In the genomic region with DNA sequence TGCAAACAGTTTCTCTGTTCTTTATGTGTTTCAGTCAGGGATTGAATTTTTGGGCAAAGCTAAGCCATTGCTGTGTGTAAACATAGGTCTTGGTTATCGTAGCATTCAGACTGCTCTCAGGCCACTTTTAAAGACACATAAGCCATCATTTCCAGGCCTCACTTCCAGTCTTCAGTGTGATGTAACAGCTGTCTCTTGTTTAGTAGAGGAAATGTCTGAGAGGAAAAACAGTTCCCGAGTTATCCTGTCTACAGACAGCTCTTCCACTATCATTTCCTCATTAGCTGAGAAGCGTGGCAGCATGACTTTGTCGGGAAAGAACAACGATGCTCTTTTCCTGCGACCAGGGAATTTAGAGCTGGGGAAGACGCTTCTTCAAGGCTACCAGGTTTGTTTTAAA, we compare ENCODE assay signal across 25 mouse cellular contexts.
DNase-seq lines count a peak whose midpoint lies in the region; ATAC-seq and TF ChIP-seq lines count a peak whose summit lies in the region.
"Had no signal": no experiment of that assay in that cellular context is flagged by ENCODE, and none has a peak within 500 bp of the region (broad histone marks: within the 10 kb centered on the region; RNA-seq: fewer than 3 reads in every experiment).

No protein-coding gene starts in this region.

- H3K4me3 ChIP-seq in embryonic facial prominence, embryonic 14.5 days (ENCODE audit: low read depth, low read length) = no peak overlapping the region
- H3K4me3 ChIP-seq in embryonic facial prominence, embryonic 10.5 days = no peak overlapping the region
- H3K4me3 ChIP-seq in kidney, postnatal 0 days (replicated peaks; ENCODE audit: low read depth, low read length) = no peak overlapping the region
- no peak overlapping the region for H3K4me3 ChIP-seq in lung, embryonic 14.5 days (ENCODE audit: low read depth, low read length)
- H3K4me3 ChIP-seq in lung, adult 2 months (replicated peaks; ENCODE audit: extremely low read depth, low read depth, low read length) = no peak overlapping the region
- H3K4me3 ChIP-seq: embryonic facial prominence, embryonic 15.5 days; hindbrain, embryonic 12.5 days; hindbrain, embryonic 15.5 days had no signal

- no peaks in the 10 kb centered on the region for H3K36me3 ChIP-seq in embryonic facial prominence, embryonic 14.5 days (ENCODE audit: control insufficient read depth, insufficient read depth, low read length)
- no peaks in the 10 kb centered on the region for H3K36me3 ChIP-seq in embryonic facial prominence, embryonic 10.5 days (replicated peaks)
- no peaks in the 10 kb centered on the region for H3K36me3 ChIP-seq in kidney, postnatal 0 days (ENCODE audit: insufficient read depth, low read length)
- H3K36me3 ChIP-seq in lung, embryonic 14.5 days (ENCODE audit: insufficient read depth) = no peaks in the 10 kb centered on the region
- H3K36me3 ChIP-seq: embryonic facial prominence, embryonic 15.5 days; G1E; hindbrain, embryonic 12.5 days; hindbrain, embryonic 15.5 days had no signal

- no peak overlapping the region for H3K27ac ChIP-seq in embryonic facial prominence, embryonic 14.5 days (replicated peaks; ENCODE audit: low read depth, low read length)
- H3K27ac ChIP-seq in embryonic facial prominence, embryonic 10.5 days (replicated peaks) = no peak overlapping the region
- no peak overlapping the region for H3K27ac ChIP-seq in kidney, postnatal 0 days
- H3K27ac ChIP-seq in lung, embryonic 14.5 days (ENCODE audit: low read depth) = no peak overlapping the region
- H3K27ac ChIP-seq: embryonic facial prominence, embryonic 15.5 days; hindbrain, embryonic 12.5 days; hindbrain, embryonic 15.5 days had no signal

- no peak overlapping the region for H3K4me2 ChIP-seq in embryonic facial prominence, embryonic 14.5 days (ENCODE audit: low read depth, low read length)
- H3K4me2 ChIP-seq in kidney, postnatal 0 days (ENCODE audit: low read length) = no peak overlapping the region
- H3K4me2 ChIP-seq in lung, embryonic 14.5 days = no peak overlapping the region
- H3K4me2 ChIP-seq: embryonic facial prominence, embryonic 15.5 days; heart, embryonic 11.5 days; hindbrain, embryonic 12.5 days; hindbrain, embryonic 15.5 days had no signal

- no peaks in the 10 kb centered on the region for H3K27me3 ChIP-seq in embryonic facial prominence, embryonic 14.5 days (replicated peaks; ENCODE audit: control insufficient read depth, insufficient read depth, low read length)
- no peaks in the 10 kb centered on the region for H3K27me3 ChIP-seq in embryonic facial prominence, embryonic 10.5 days (replicated peaks; ENCODE audit: low read depth, poor library complexity, severe bottlenecking)
- no peaks in the 10 kb centered on the region for H3K27me3 ChIP-seq in kidney, postnatal 0 days (ENCODE audit: insufficient read depth, low read length)
- no peaks in the 10 kb centered on the region for H3K27me3 ChIP-seq in lung, embryonic 14.5 days (ENCODE audit: insufficient read depth, low read length)
- H3K27me3 ChIP-seq: CH12.LX; embryonic facial prominence, embryonic 15.5 days; hindbrain, embryonic 12.5 days; hindbrain, embryonic 15.5 days; Patski had no signal

- H3K9me3 ChIP-seq in embryonic facial prominence, embryonic 14.5 days (ENCODE audit: control insufficient read depth, low read length) = no peaks in the 10 kb centered on the region
- no peaks in the 10 kb centered on the region for H3K9me3 ChIP-seq in embryonic facial prominence, embryonic 10.5 days
- H3K9me3 ChIP-seq in kidney, postnatal 0 days (replicated peaks; ENCODE audit: low read length) = no peaks in the 10 kb centered on the region
- no peaks in the 10 kb centered on the region for H3K9me3 ChIP-seq in lung, embryonic 14.5 days (ENCODE audit: low read depth, low read length)
- H3K9me3 ChIP-seq: embryonic facial prominence, embryonic 15.5 days; G1E; hindbrain, embryonic 12.5 days; hindbrain, embryonic 15.5 days had no signal

- ATAC-seq in embryonic facial prominence, embryonic 14.5 days (ENCODE audit: low read depth) = no peak
- ATAC-seq in kidney, postnatal 0 days (replicated peaks; ENCODE audit: low FRiP score, low read depth) = no peak
- ATAC-seq in lung, embryonic 14.5 days (ENCODE audit: insufficient read depth) = peak; percentile 65; the same call in 1 of the 2 replicates
- ATAC-seq: intestine, postnatal 0 days; Patski had no signal

- 34% methylated on average over 7 of the region's 7 CpGs for WGBS in embryonic facial prominence, embryonic 14.5 days
- 46% methylated on average over 7 of the region's 7 CpGs for WGBS in embryonic facial prominence, embryonic 10.5 days
- WGBS in kidney, postnatal 0 days = 40% methylated on average over 7 of the region's 7 CpGs
- WGBS in lung, embryonic 14.5 days = 23% methylated on average over 7 of the region's 7 CpGs
- 40% methylated on average over 7 of the region's 7 CpGs for WGBS in lung, adult 2 months

- no peak for TF ChIP-seq POLR2A in lung, adult 2 months (IDR thresholded peaks at IDR 0.05; ENCODE audit: borderline replicate concordance, extremely low read depth, low read depth, low read length)
- TF ChIP-seq POLR2A in brain, embryonic 14.5 days (IDR thresholded peaks at IDR 0.05; ENCODE audit: borderline replicate concordance, extremely low read depth, insufficient read depth, insufficient read length, poor library complexity, severe bottlenecking) = no peak

- no peak for TF ChIP-seq CTCF in kidney, postnatal 0 days (IDR thresholded peaks at IDR 0.05; ENCODE audit: low read depth)
- TF ChIP-seq CTCF in lung, embryonic 14.5 days (IDR thresholded peaks at IDR 0.05; ENCODE audit: low read depth) = no peak
- no peak for TF ChIP-seq CTCF in lung, adult 2 months (IDR thresholded peaks at IDR 0.05; ENCODE audit: insufficient read depth, low read length)
- no peak for TF ChIP-seq CTCF in brain, embryonic 14.5 days (IDR thresholded peaks at IDR 0.05; ENCODE audit: borderline replicate concordance, extremely low read depth, insufficient read depth, insufficient read length)

- DNase-seq in embryonic facial prominence, embryonic 14.5 days (ENCODE audit: low spot score) = peak; percentile 5
- no peak for DNase-seq in embryonic facial prominence, embryonic 10.5 days (ENCODE audit: low spot score)
- DNase-seq in kidney, postnatal 0 days (ENCODE audit: low spot score) = peak; percentile 41
- DNase-seq in kidney, adult 18-20 months = no peak
- DNase-seq in lung, embryonic 14.5 days = peak; percentile 60
- DNase-seq in lung, adult 2 months = no peak
- peak; percentile 13 for DNase-seq in brain, embryonic 14.5 days (ENCODE audit: low read depth)
- DNase-seq in urinary bladder, postnatal 14 days (ENCODE audit: low spot score) = no peak
- DNase-seq: adrenal gland, postnatal 10 days; adrenal gland, postnatal 36 days; B cell, adult 2 months; cerebellum, adult 11-12 months; cerebellum, adult 8-10 months; cerebellum, postnatal 10 days; cerebellum, postnatal 36 days; gastrocnemius, postnatal 14 days; heart, adult 11 months had no signal

- H3K9ac ChIP-seq in embryonic facial prominence, embryonic 14.5 days (ENCODE audit: low read depth, low read length) = no peak overlapping the region
- H3K9ac ChIP-seq in kidney, postnatal 0 days (ENCODE audit: low read depth, low read length) = no peak overlapping the region
- H3K9ac ChIP-seq in lung, embryonic 14.5 days = no peak overlapping the region
- H3K9ac ChIP-seq: embryonic facial prominence, embryonic 15.5 days; hindbrain, embryonic 12.5 days; hindbrain, embryonic 15.5 days had no signal

- H3K4me1 ChIP-seq in embryonic facial prominence, embryonic 14.5 days (ENCODE audit: control insufficient read depth, insufficient read depth, low read length) = 0 out of 2 replicates have a peak, but pooled peaks cover 4% of the 10 kb centered on the region
- H3K4me1 ChIP-seq in embryonic facial prominence, embryonic 10.5 days = 0 out of 2 replicates have a peak, but pooled peaks cover 4% of the 10 kb centered on the region
- no peaks in the 10 kb centered on the region for H3K4me1 ChIP-seq in kidney, postnatal 0 days (replicated peaks; ENCODE audit: insufficient read depth, low read length)
- H3K4me1 ChIP-seq in lung, embryonic 14.5 days (ENCODE audit: insufficient read depth) = no peaks in the 10 kb centered on the region
- H3K4me1 ChIP-seq in lung, adult 2 months (ENCODE audit: control insufficient read depth, insufficient read depth, low read length) = no peaks in the 10 kb centered on the region
- H3K4me1 ChIP-seq: embryonic facial prominence, embryonic 15.5 days; hindbrain, embryonic 12.5 days had no signal

Comparison
In these comparisons a context has a peak if more than half of its experiments do, and no peak if none do; other contexts are left out.
1. DNase-seq: peak in embryonic facial prominence, embryonic 14.5 days (single experiment), kidney, postnatal 0 days (single experiment), lung, embryonic 14.5 days (single experiment) and brain, embryonic 14.5 days (single experiment); none in embryonic facial prominence, embryonic 10.5 days (single experiment), kidney, adult 18-20 months (single experiment), lung, adult 2 months (single experiment) and urinary bladder, postnatal 14 days (single experiment).